Mouse (Mus musculus) lung, postnatal 0 days (tissue): ENCODE measurements around the gene Tbl1xr1.

ENCODE experiments used
- CTCF ChIP-seq: IDR thresholded peaks from 2 replicates; pipeline ENCODE4 v1.5.1; 2016; ENCODE audit warnings: antibody characterized with exemption, mild to moderate bottlenecking
- EP300 ChIP-seq: IDR thresholded peaks from 2 replicates; pipeline ENCODE4 v1.6.1; 2016; ENCODE audit warnings: antibody characterized with exemption, mild to moderate bottlenecking, control low read depth

- no peak for TF ChIP-seq CTCF
- TF ChIP-seq EP300: no peak
These were observed 37.2 kb upstream of the Tbl1xr1 start for GRCm38 (mm10) chr3:22039036-22039795.
